Mouse (Mus musculus) thymus, postnatal 14 days (tissue): ENCODE measurements around the gene Lrrn2.

Experiments
- DNase-seq: peaks from one replicate; pipeline ENCODE4 v3.0.0; 2021

The Lrrn2 gene

GRCm38 (mm10) chr1:132888811-132889210, 8.7 kb downstream of the Lrrn2 start:
- no peak for DNase-seq

- no peak for DNase-seq
These were observed 10.2 kb downstream of the Lrrn2 start for GRCm38 (mm10) chr1:132890161-132890794.

- no peak for DNase-seq
These were observed 12.0 kb downstream of the Lrrn2 start for GRCm38 (mm10) chr1:132892065-132892464.

- DNase-seq, result no peak
These were observed 13.4 kb downstream of the Lrrn2 start for GRCm38 (mm10) chr1:132893311-132894077.

- no peak for DNase-seq
These were observed 19.0 kb downstream of the Lrrn2 start for GRCm38 (mm10) chr1:132899029-132899428.

GRCm38 (mm10) chr1:132899626-132900025, 19.6 kb downstream of the Lrrn2 start:
- no peak for DNase-seq

- DNase-seq, result no peak
These were observed 20.9 kb downstream of the Lrrn2 start for GRCm38 (mm10) chr1:132900945-132901344.

GRCm38 (mm10) chr1:132903519-132903918, 23.4 kb downstream of the Lrrn2 start:
- DNase-seq, result no peak

GRCm38 (mm10) chr1:132909090-132909489, 29.0 kb downstream of the Lrrn2 start:
- DNase-seq, result no peak

- no peak for DNase-seq
These were observed 29.9 kb downstream of the Lrrn2 start for GRCm38 (mm10) chr1:132909951-132910350.

- no peak for DNase-seq
These were observed 30.5 kb downstream of the Lrrn2 start for GRCm38 (mm10) chr1:132910414-132911041.

- DNase-seq, result no peak
These were observed 35.9 kb downstream of the Lrrn2 start for GRCm38 (mm10) chr1:132915849-132916493.

- no peak for DNase-seq
These were observed 37.5 kb downstream of the Lrrn2 start for GRCm38 (mm10) chr1:132917554-132917953.

GRCm38 (mm10) chr1:132918117-132918680, 38.1 kb downstream of the Lrrn2 start:
- DNase-seq, result no peak

GRCm38 (mm10) chr1:132919258-132919657, 39.2 kb downstream of the Lrrn2 start:
- no peak for DNase-seq

GRCm38 (mm10) chr1:132921071-132921470, 41.0 kb downstream of the Lrrn2 start:
- DNase-seq, result no peak

- no peak for DNase-seq
These were observed 42.2 kb downstream of the Lrrn2 start for GRCm38 (mm10) chr1:132922257-132922656.

- DNase-seq, result no peak
These were observed 45.2 kb downstream of the Lrrn2 start for GRCm38 (mm10) chr1:132925270-132925669.

- DNase-seq, result peak; percentile 8
These were observed 48.2 kb downstream of the Lrrn2 start for GRCm38 (mm10) chr1:132928032-132928906.

- DNase-seq, result no peak
These were observed 48.8 kb downstream of the Lrrn2 start for GRCm38 (mm10) chr1:132928907-132929250.

- no peak for DNase-seq
These were observed 50.2 kb downstream of the Lrrn2 start for GRCm38 (mm10) chr1:132930291-132930690.

GRCm38 (mm10) chr1:132932421-132932820, 52.3 kb downstream of the Lrrn2 start:
- DNase-seq, result no peak
